Mouse (Mus musculus): ENCODE measurements around the gene B3galnt2. TPM values are rescaled to one million over a fixed set of nuclear protein-coding genes. Genes with fewer than 3 reads are reported as not detected.

Gene B3galnt2
- polyA plus RNA-seq, 1 experiment from 2014 or later, result 23.4 TPM

DNA sequence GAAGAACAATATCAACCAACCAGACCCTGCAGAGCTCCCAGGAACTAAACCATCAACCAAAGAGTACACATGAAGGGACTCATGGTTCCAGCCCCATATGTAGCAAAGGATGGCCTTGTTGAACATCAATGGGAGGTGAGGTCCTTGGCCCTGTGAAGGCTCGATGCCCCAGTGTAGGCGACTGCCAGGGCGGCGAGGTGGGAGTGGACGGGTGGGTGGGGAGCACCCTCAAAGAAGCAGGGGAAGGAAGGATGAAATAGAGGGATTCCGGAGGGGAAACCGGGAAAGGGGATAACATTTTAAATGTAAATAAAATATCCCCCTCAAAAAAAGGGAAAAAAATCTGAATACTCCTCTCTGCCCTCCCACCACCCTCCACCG is 84.6 kb downstream of the B3galnt2 start:
- 1% methylated on average over 8 of the region's 8 CpGs for WGBS
- Histone ChIP-seq H3K9me3 (ENCODE audit: control insufficient read depth, low read length) (no peaks in the 10 kb centered on the region), H3K36me3 (ENCODE audit: control insufficient read depth, insufficient read depth) (no peaks in the 10 kb centered on the region), H3K4me2 (ENCODE audit: low read length) (peak overlapping the region; percentile 87), H3K27ac (ENCODE audit: low read length) (peak overlapping the region; percentile 97), H3K27me3 (replicated peaks; ENCODE audit: control insufficient read depth, insufficient read depth, low read length) (no peaks in the 10 kb centered on the region), H3K4me1 (replicated peaks; ENCODE audit: control insufficient read depth, insufficient read depth, low read length) (peaks cover 10% of the 10 kb centered on the region), H3K4me3 (replicated peaks; ENCODE audit: low read length) (peak overlapping the region; percentile 77), H3K9ac (replicated peaks; ENCODE audit: low read depth, low read length) (peak overlapping the region; percentile 92)
- ATAC-seq, result peak; percentile 62

DNA sequence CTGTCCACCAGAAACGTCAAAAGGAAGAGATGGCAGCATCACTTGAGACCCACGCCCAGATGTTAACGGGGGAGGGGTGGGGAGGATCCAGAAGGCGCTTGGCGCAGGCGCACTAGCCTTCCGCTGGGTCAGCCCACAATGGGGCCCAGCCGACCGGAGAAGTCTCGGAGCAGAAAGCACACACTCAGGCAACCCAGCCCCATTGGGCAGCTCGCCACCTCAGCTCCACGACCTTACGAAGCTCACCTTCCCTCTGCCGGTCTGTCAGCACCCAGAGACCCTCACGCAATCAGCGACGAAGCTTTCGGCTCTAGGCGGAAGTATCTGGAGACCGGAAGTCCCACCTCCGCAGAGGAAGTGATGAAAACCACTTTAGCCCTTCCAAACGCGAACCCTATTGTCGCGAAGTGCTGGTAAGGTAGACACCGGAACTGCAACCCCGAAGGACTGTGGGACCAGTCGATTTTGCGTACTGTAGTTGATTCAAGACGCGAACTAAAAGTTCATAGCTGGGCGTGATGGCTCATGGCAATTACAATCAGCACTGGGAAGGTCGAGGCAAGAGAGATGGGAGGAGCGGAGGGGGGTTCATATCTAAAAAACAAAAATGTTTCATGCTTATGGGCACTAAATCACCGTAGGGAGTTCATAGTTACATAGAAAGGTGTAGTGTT is 85.2 kb downstream of the B3galnt2 start, which contains the start of gene Tbce:
Gene Tbce (minus strand): TSS at position 347 of the 674 bp plus-strand sequence.
- Histone ChIP-seq H3K4me3 (replicated peaks; ENCODE audit: low read length) (peak within 1 kb of the TSS; percentile 77), H3K9me3 (ENCODE audit: control insufficient read depth, low read length) (no peaks in the 10 kb centered on the region), H3K9ac (replicated peaks; ENCODE audit: low read depth, low read length) (peak within 1 kb of the TSS; percentile 92), H3K27ac (ENCODE audit: low read length) (peak within 1 kb of the TSS; percentile 97), H3K4me1 (replicated peaks; ENCODE audit: control insufficient read depth, insufficient read depth, low read length) (peaks cover 10% of the 10 kb centered on the region), H3K4me2 (ENCODE audit: low read length) (peak within 1 kb of the TSS; percentile 87), H3K36me3 (ENCODE audit: control insufficient read depth, insufficient read depth) (no peaks in the 10 kb centered on the region), H3K27me3 (replicated peaks; ENCODE audit: control insufficient read depth, insufficient read depth, low read length) (no peaks in the 10 kb centered on the region)
- ATAC-seq, result peak; percentile 97
- under 1% methylated on average over 35 of the region's 35 CpGs for WGBS

DNA sequence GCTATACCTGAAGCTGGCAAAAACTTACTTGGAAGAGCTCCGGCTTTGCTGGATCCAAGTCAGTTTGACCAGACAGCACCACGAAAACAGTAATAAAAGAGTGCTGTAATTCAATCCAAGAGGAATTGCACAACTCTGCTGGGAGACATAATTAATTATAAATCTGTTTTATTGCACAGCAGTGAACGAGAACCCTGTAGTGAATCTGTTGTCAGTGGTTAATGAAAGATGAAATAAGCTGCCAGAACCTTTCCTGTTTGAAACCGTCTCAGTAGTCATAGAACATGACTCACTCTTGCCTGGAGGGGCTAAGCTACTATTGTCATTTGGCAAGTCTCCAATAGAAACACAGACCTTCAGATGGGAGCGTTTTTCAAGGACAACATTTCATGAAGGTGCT is 85.9 kb downstream of the B3galnt2 start:
- no peak for ATAC-seq
- Histone ChIP-seq H3K27ac (ENCODE audit: low read length) (no peak overlapping the region), H3K4me3 (replicated peaks; ENCODE audit: low read length) (peak overlapping the region; percentile 77), H3K4me1 (replicated peaks; ENCODE audit: control insufficient read depth, insufficient read depth, low read length) (peaks cover 10% of the 10 kb centered on the region), H3K36me3 (ENCODE audit: control insufficient read depth, insufficient read depth) (no peaks in the 10 kb centered on the region), H3K9me3 (ENCODE audit: control insufficient read depth, low read length) (no peaks in the 10 kb centered on the region), H3K27me3 (replicated peaks; ENCODE audit: control insufficient read depth, insufficient read depth, low read length) (no peaks in the 10 kb centered on the region), H3K9ac (replicated peaks; ENCODE audit: low read depth, low read length) (no peak overlapping the region), H3K4me2 (ENCODE audit: low read length) (peak overlapping the region; percentile 73)
- WGBS, result 46% methylated on average over 5 of the region's 5 CpGs

DNA sequence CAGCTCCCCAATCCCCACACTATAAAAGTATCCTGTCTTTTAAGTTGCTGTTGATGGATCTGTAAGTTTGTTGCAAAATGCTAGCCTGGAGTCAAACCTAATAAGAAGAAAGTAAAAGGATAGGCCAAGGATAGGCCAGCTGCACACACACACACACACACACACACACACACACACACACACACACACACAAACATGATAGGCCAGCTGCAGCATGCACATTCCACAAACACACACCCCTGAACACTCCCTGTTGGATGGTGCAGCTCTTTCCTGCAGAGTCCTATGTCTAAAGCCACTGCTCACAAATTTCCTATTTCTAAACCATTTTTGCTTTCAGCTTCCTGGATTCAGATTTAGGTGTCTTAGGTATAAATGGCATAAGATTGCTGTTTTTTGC is 89.6 kb downstream of the B3galnt2 start:
- Histone ChIP-seq H3K27ac (ENCODE audit: low read length) (no peak overlapping the region), H3K4me1 (replicated peaks; ENCODE audit: control insufficient read depth, insufficient read depth, low read length) (peaks cover 7% of the 10 kb centered on the region), H3K4me3 (replicated peaks; ENCODE audit: low read length) (no peak overlapping the region), H3K36me3 (ENCODE audit: control insufficient read depth, insufficient read depth) (peaks cover 5% of the 10 kb centered on the region; the same call in 1 of the 2 replicates), H3K4me2 (ENCODE audit: low read length) (no peak overlapping the region), H3K9me3 (ENCODE audit: control insufficient read depth, low read length) (no peaks in the 10 kb centered on the region), H3K27me3 (replicated peaks; ENCODE audit: control insufficient read depth, insufficient read depth, low read length) (no peaks in the 10 kb centered on the region), H3K9ac (replicated peaks; ENCODE audit: low read depth, low read length) (no peak overlapping the region)
- ATAC-seq, result no peak

DNA sequence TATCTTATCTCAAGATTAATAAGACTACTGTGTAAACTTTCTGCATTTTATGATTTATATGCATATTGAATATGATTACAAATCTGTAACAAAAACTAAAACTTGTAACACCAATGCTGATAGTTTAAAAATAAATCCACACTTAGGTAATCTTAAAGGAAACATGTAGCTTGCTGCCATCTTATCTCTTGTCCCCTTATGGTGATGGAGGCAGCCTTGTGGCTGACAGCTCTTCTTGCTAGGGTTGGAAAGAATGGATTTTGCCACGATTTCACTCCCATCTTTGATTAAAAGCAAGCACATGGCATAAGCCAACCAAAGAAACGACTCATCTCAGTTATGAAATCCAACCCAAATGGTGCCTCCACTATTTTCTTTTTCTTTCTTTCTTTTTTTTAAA is 90.3 kb downstream of the B3galnt2 start:
- Histone ChIP-seq H3K4me2 (ENCODE audit: low read length) (no peak overlapping the region), H3K4me3 (replicated peaks; ENCODE audit: low read length) (no peak overlapping the region), H3K9me3 (ENCODE audit: control insufficient read depth, low read length) (no peaks in the 10 kb centered on the region), H3K27me3 (replicated peaks; ENCODE audit: control insufficient read depth, insufficient read depth, low read length) (no peaks in the 10 kb centered on the region), H3K9ac (replicated peaks; ENCODE audit: low read depth, low read length) (no peak overlapping the region), H3K27ac (ENCODE audit: low read length) (no peak overlapping the region), H3K4me1 (replicated peaks; ENCODE audit: control insufficient read depth, insufficient read depth, low read length) (peaks cover 7% of the 10 kb centered on the region), H3K36me3 (ENCODE audit: control insufficient read depth, insufficient read depth) (peaks cover 8% of the 10 kb centered on the region)
- ATAC-seq, result no peak
- 84% methylated on average over 2 of the region's 2 CpGs for WGBS

Other genes with a start within 250 kb of the B3galnt2 start
- gene Gng4, start 170.4 kb upstream of the B3galnt2 start, polyA plus RNA-seq (2015; fragmentation: Nextera tagmentation; extraction: Ambion mirVana), result 25.0 and 39.5 TPM in 2 replicates
- 105 and 113 TPM in 2 replicates for gene Tbce, start 85.2 kb downstream of the B3galnt2 start, polyA plus RNA-seq (2015; fragmentation: Nextera tagmentation; extraction: Ambion mirVana)
- gene Arid4b, start 108.8 kb downstream of the B3galnt2 start, polyA plus RNA-seq (2015; fragmentation: Nextera tagmentation; extraction: Ambion mirVana), result 97.6 and 100 TPM in 2 replicates
- 79.6 and 87.4 TPM in 2 replicates for gene Ggps1, start 109.0 kb downstream of the B3galnt2 start, polyA plus RNA-seq (2015; fragmentation: Nextera tagmentation; extraction: Ambion mirVana)

All from forebrain, embryonic 16.5 days (tissue).